Mouse (Mus musculus) embryonic facial prominence, embryonic 15.5 days (tissue): ENCODE data around the gene Cdhr2. TPM values are rescaled to one million over a fixed set of nuclear protein-coding genes. Genes with fewer than 3 reads are reported as not detected.

ENCODE experiments used
- ATAC-seq: fragments of 200-750 bp; cut with Nextera tagmentation; 2 replicates; pipeline ENCODE4 v1.8.0; 2017; ENCODE audit warnings: low read depth, moderate TSS enrichment; ENCODE audit not compliant: insufficient number of reproducible peaks, low FRiP score, low TSS enrichment
- H3K27ac ChIP-seq: fragments of 300-500 bp; sonication (generic); replicated peaks from 2 replicates; pipeline ENCODE4 v1.5.1; 2015; ENCODE audit warnings: mild to moderate bottlenecking, inconsistent platforms
- H3K27me3 ChIP-seq: fragments of 300-500 bp; sonication (generic); 2 replicates; pipeline ENCODE4 v1.6.1; 2015; ENCODE audit warnings: inconsistent platforms
- H3K36me3 ChIP-seq: fragments of 300-500 bp; sonication (generic); 2 replicates; pipeline ENCODE4 v1.6.1; 2015; ENCODE audit warnings: mild to moderate bottlenecking, inconsistent platforms
- H3K4me1 ChIP-seq: fragments of 300-500 bp; sonication (generic); 2 replicates; pipeline ENCODE4 v1.6.1; 2015; ENCODE audit warnings: inconsistent platforms
- H3K4me2 ChIP-seq: fragments of 300-500 bp; sonication (generic); replicated peaks from 2 replicates; pipeline ENCODE4 v1.6.1; 2015; ENCODE audit warnings: mild to moderate bottlenecking, inconsistent platforms
- H3K4me3 ChIP-seq: fragments of 300-500 bp; sonication (generic); replicated peaks from 2 replicates; pipeline ENCODE4 v1.5.1; 2015; ENCODE audit warnings: mild to moderate bottlenecking, inconsistent platforms
- H3K9ac ChIP-seq: fragments of 300-500 bp; sonication (generic); 2 replicates; pipeline ENCODE4 v1.6.1; 2015; ENCODE audit warnings: inconsistent platforms
- H3K9me3 ChIP-seq: fragments of 300-500 bp; sonication (generic); replicated peaks from 2 replicates; pipeline ENCODE4 v1.6.1; 2016; ENCODE audit warnings: inconsistent platforms
- WGBS: fragments of 180-500 bp; shearing (Covaris S2); methylation state at CpG from one replicate; pipeline ENCODE4 v1.1.7; 2015; 5-methylcytosine and 5-hydroxymethylcytosine counted together
- polyA plus RNA-seq: library from polyadenylated mRNA; unstranded; fragments of >200 nt; fragmentation: Nextera tagmentation; extraction: Ambion mirVana; gene quantifications from 2 replicates; pipeline ENCODE4 v1.2.1, GENCODE M21; 2015

Gene Cdhr2
- polyA plus RNA-seq, 1 experiment from 2014 or later: not detected

DNA sequence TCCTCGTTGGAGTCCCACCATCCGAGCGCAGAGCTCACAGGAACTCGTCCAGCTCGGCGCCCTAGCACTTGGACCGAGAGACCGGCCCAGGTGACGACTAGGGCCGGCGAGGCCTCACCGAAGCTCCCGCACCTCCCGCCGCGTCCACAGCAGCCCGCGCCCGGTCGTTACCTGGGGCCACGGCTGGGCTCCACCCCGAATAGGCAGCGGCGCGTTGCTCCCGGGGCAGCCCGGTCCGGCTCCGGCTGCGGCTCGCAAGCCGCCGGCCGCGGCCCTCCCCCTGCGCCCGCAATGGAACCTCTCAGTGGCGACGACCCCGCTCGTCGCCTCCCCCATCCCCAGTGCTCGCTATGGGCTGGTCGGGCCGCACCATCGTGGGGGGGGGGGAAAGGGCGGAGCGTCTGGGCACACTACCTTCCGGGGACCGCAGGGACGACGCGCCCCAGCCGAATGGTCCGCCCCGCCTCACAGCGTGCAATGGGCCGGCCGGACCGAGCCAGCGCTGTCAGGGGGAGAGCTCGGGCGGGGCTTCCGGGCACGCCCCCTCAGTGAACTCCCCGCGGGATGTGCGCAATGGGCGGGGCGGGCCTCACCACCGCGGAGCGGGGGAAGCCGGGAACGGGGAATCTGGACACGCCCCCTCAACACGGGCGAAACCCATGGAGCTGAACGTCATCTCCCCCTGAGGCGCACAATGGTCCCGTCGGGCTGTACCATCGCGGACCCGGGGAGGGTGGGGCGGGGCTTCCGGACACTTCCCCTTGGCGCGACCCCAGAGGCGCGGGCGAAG, 7.5 kb upstream of the Cdhr2 start, which contains the start of gene Rnf44:
Rnf44 (minus strand) TSS at position 350 of the 790 bp plus-strand sequence.
- peak within 1 kb of the TSS; percentile 98 for H3K4me3 ChIP-seq
- H3K4me2 ChIP-seq: peak within 1 kb of the TSS; percentile 83
- H3K27ac ChIP-seq: peak within 1 kb of the TSS; percentile 95
- no peaks in the 10 kb centered on the region for H3K36me3 ChIP-seq
- H3K9ac ChIP-seq: peak within 1 kb of the TSS; percentile 94
- no peaks in the 10 kb centered on the region for H3K9me3 ChIP-seq
- peak; percentile 99 for ATAC-seq
- H3K4me1 ChIP-seq: peaks cover 25% of the 10 kb centered on the region
- under 1% methylated on average over 85 of the region's 92 CpGs for WGBS
- H3K27me3 ChIP-seq: no peaks in the 10 kb centered on the region

DNA sequence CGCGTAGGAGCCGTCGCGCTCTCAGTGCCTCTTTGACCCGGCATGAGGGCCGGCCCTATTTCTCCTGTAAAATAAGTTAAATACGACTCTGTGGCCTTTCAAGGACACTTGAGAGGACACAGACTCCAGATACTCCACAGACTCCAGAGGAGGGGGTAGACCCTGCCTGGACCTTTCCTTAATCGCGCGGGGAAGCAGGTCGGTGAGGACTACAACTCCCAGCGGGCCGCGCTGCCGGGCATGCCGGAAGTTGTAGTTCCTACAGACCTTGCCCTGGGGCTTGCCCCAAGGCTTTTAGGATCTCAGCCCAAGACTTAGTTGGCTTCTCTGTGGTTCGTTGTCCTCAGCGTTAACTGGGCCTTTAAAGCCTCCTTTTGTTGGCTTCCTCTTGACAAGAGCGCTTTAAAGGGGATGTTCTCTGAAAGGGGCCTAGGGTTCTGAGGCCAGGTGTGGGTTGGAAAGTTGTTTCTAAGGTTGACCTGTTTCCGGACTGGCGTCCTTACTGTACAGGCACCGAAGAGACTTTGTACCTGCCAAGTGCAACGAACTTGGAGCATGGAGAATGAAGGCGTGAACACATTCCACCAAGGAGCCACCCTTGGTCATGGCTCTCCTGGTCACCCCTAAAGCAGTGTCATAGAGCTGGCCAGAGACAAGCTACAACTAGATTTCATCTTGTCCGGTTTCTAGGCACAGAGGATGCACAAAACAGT, 6.8 kb upstream of the Cdhr2 start:
- peak overlapping the region; percentile 83 for H3K4me2 ChIP-seq
- no peaks in the 10 kb centered on the region for H3K36me3 ChIP-seq
- 17% methylated on average over 26 of the region's 26 CpGs for WGBS
- no peaks in the 10 kb centered on the region for H3K9me3 ChIP-seq
- peaks cover 25% of the 10 kb centered on the region for H3K4me1 ChIP-seq
- peak overlapping the region; percentile 95 for H3K27ac ChIP-seq
- peak overlapping the region; percentile 61 for H3K9ac ChIP-seq
- peak overlapping the region; percentile 98 for H3K4me3 ChIP-seq
- no peaks in the 10 kb centered on the region for H3K27me3 ChIP-seq
- ATAC-seq: peak; percentile 70

DNA sequence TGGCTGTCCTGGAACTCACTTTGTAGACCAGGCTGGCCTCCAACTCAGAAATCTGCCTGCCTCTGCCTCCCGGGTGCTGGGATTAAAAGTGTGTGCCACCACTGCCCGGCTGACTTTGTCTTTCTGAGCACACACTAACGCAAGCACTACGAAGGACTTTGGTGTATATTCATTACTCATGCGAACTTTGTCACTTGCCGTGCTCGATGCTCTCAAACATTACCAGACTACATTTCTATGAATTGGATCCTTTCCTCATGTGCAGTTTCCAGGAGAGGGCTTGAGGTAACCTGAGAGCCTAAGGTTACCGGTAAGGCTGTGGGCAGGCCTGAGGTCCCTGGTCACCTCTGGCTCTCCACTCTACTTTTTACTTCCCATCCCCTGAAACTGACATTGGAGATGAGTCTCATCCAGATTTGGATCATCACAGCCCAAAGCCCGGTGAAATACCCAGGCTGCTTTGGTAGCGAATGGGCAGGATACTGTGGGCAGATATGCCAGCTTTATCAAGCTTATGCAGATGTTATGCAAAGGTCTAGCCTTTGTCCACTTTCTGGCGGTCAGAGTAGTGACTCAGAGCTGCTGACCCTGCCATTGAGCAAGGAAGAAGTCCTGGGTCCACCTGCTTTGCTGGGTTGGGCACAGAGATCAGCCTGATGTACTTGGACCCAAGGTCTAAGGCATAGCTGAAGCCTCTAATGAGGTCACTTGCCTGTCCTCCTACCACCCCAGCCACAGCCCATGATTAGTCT, 5.6 kb upstream of the Cdhr2 start:
- 87% methylated on average over 11 of the region's 11 CpGs for WGBS
- H3K36me3 ChIP-seq: no peaks in the 10 kb centered on the region
- peaks cover 23% of the 10 kb centered on the region for H3K4me1 ChIP-seq
- H3K9me3 ChIP-seq: no peaks in the 10 kb centered on the region
- H3K4me3 ChIP-seq: no peak overlapping the region
- no peak overlapping the region for H3K4me2 ChIP-seq
- no peaks in the 10 kb centered on the region for H3K27me3 ChIP-seq
- H3K9ac ChIP-seq: no peak overlapping the region
- no peak for ATAC-seq
- no peak overlapping the region for H3K27ac ChIP-seq

DNA sequence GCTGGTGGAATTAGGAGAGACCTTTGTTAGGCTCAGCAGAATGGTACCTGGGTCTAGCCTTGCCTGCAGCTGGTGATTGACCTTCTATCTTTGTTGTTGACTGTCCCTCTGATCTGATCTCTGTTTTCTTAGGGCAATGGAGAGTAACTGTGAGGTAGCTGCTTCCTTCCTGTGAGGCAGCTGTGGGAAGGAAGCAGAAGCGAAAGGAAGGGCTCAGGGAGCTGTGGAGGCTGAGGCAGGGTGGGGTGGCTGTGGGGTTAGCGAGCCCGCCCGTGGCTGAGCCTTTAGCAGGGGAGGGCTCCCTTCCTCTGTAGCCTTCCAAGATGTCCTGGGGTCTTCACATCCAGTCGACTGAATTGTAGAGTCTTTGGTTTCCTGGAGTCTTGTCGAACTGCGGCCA, 1.2 kb downstream of the Cdhr2 start:
- H3K4me3 ChIP-seq: no peak overlapping the region
- no peak for ATAC-seq
- no peak overlapping the region for H3K4me2 ChIP-seq
- H3K4me1 ChIP-seq: no peaks in the 10 kb centered on the region
- peaks cover 3% of the 10 kb centered on the region; the same call in 1 of the 2 replicates for H3K27me3 ChIP-seq
- no peaks in the 10 kb centered on the region for H3K36me3 ChIP-seq
- H3K9me3 ChIP-seq: no peaks in the 10 kb centered on the region
- H3K9ac ChIP-seq: no peak overlapping the region
- WGBS: 75% methylated on average over 7 of the region's 7 CpGs
- H3K27ac ChIP-seq: no peak overlapping the region

DNA sequence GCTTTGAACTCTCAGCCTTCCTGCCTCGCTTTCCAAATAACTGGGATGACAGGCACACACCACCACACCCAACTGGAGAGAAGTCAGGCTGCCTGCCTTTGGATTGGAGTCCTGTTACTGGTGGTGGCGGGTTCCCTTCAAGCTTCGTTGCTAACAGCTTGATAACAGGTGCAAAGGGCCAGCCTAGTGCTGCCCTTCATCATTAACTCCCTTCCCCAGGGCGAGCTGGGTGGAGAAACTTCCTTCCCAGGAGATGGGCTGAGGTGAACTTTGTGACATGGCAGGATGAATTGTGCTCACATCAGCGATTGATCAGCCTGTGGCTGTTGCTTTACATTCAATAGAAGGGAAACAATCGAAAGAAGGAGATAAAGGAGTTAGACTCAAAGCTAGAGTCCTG, 3.6 kb downstream of the Cdhr2 start:
- no peak overlapping the region for H3K9ac ChIP-seq
- H3K4me3 ChIP-seq: no peak overlapping the region
- H3K27me3 ChIP-seq: peaks cover 3% of the 10 kb centered on the region; the same call in 1 of the 2 replicates
- H3K9me3 ChIP-seq: no peaks in the 10 kb centered on the region
- no peaks in the 10 kb centered on the region for H3K4me1 ChIP-seq
- H3K27ac ChIP-seq: no peak overlapping the region
- whole genome bisulfite sequencing: 46% methylated on average over 6 of the region's 6 CpGs
- ATAC-seq: no peak
- no peaks in the 10 kb centered on the region for H3K36me3 ChIP-seq
- no peak overlapping the region for H3K4me2 ChIP-seq

DNA sequence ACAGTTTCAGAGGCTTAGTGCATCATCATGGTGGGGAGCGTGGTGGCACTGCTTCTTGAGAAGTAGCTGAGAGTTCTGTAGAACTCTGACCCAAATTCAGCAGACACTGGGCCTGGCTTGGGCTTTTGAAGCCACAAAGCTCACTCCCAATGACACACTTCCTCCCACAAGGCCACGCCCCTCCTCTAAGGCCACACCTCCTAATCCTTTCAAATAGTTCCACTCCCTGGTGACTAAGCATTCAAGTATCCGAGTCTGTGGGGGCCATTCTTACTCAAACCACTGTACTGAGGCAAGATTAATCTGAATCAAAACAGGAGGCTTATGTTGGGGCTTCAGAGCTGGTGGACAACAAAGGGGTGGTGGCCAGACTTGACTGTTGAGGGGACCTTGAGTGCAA, 9.6 kb downstream of the Cdhr2 start:
- H3K27me3 ChIP-seq: peaks cover 3% of the 10 kb centered on the region; the same call in 1 of the 2 replicates
- no peak overlapping the region for H3K4me3 ChIP-seq
- no peak overlapping the region for H3K4me2 ChIP-seq
- H3K9me3 ChIP-seq: no peaks in the 10 kb centered on the region
- WGBS: 77% methylated on average over 3 of the region's 3 CpGs
- H3K36me3 ChIP-seq: no peaks in the 10 kb centered on the region
- no peaks in the 10 kb centered on the region for H3K4me1 ChIP-seq
- no peak overlapping the region for H3K9ac ChIP-seq
- ATAC-seq: no peak
- no peak overlapping the region for H3K27ac ChIP-seq

DNA sequence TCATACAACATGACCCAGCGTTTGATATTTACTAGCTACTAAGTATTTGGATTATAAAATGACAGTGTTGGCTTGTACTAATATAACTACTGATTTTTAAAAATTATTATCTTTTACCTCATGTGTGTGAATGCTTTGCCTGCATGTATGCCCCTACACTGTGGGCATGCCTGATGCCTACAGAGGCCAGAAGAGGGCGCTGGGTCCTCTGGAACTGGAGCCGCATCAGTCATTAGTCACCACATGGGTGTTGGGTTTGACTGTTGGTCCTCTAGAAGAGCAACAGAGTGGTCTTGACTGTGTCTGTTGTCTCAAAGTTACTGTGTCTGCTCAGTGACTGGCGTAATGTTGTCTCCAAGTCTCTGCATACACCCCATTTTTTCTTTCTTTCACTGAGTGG, 13.1 kb downstream of the Cdhr2 start:
- 44% methylated on average over 4 of the region's 4 CpGs for WGBS
- no peaks in the 10 kb centered on the region for H3K27me3 ChIP-seq
- no peaks in the 10 kb centered on the region for H3K9me3 ChIP-seq
- H3K9ac ChIP-seq: no peak overlapping the region
- H3K4me2 ChIP-seq: no peak overlapping the region
- no peak for ATAC-seq
- H3K4me1 ChIP-seq: 0 out of 2 replicates have a peak, but pooled peaks cover 2% of the 10 kb centered on the region
- no peaks in the 10 kb centered on the region for H3K36me3 ChIP-seq
- no peak overlapping the region for H3K27ac ChIP-seq
- H3K4me3 ChIP-seq: no peak overlapping the region

DNA sequence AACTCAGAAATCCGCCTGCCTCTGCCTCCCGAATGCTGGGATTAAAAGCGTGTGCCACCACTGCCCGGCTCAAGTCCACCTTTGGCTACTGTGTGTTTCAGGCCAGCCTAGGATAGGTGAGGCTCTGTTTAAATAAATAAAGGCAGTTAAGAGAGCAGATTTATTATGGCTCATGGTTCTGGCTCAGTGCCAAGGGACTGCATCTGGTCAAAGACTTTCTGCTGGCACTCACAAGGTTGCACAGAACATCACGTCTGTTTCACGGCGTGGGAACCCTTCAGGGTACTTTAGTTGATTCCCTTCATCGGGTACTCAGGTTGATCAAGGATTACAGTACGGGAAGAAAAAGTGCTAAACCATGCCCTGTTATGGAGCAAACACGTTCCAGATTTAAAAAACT, 13.7 kb downstream of the Cdhr2 start:
- Histone ChIP-seq H3K4me1 (0 out of 2 replicates have a peak, but pooled peaks cover 2% of the 10 kb centered on the region), H3K36me3 (no peaks in the 10 kb centered on the region), H3K4me2 (no peak overlapping the region), H3K9ac (no peak overlapping the region), H3K4me3 (no peak overlapping the region), H3K27me3 (no peaks in the 10 kb centered on the region), H3K9me3 (no peaks in the 10 kb centered on the region), H3K27ac (no peak overlapping the region)
- no peak for ATAC-seq
- WGBS: 51% methylated on average over 10 of the region's 10 CpGs

DNA sequence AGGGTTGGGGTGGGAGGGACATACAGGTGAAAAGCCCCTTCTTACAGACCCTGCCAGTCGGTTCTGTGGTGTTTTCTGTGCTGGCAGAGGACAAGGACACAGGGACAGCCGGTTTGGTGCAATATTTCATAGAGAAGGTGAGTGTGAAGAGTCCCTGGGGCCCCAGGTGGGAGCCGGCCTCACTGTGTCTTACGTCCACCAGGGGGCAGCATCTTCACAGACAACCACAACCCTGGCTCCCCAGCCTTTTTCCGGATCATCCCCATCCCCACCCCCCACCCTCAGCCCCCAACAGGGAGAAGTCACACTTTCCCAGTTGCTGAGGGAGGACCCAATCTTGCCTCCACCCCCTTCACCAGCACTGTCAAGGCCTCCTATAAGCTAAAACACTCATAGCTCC, 15.7 kb downstream of the Cdhr2 start:
- WGBS: 2% methylated on average over 5 of the region's 5 CpGs
- ATAC-seq: no peak

DNA sequence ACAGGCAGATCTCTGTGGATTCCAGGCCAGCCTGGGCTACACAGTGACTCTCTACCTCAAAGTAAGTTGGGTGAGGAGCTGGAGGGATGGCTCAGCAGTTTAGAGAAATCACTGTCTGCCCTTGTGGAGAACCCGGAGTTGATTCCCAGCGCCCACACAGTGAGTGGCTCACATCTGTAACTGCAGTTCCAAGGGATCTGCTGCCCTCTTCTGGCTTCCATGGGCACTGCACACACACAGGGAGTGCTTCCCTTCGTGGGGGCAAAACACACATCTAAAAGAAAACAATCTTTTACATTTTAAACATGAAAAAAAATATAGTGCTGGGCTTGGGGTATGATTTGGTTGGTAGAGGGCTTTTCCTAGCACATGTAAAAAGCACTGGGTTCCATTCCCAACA, 21.9 kb downstream of the Cdhr2 start:
- Histone ChIP-seq H3K4me3 (no peak overlapping the region), H3K36me3 (no peaks in the 10 kb centered on the region), H3K27me3 (no peaks in the 10 kb centered on the region), H3K9me3 (no peaks in the 10 kb centered on the region), H3K9ac (no peak overlapping the region), H3K4me1 (no peaks in the 10 kb centered on the region), H3K4me2 (no peak overlapping the region), H3K27ac (no peak overlapping the region)
- 89% methylated on average over 3 of the region's 3 CpGs for WGBS
- ATAC-seq: no peak

More for the DNA sequence above, 15.7 kb downstream of the Cdhr2 start:
- H3K4me1 ChIP-seq: 0 out of 2 replicates have a peak, but pooled peaks cover 2% of the 10 kb centered on the region
- no peak overlapping the region for H3K4me2 ChIP-seq
- H3K9me3 ChIP-seq: no peaks in the 10 kb centered on the region
- no peak overlapping the region for H3K9ac ChIP-seq
- no peaks in the 10 kb centered on the region for H3K27me3 ChIP-seq
- H3K36me3 ChIP-seq: no peaks in the 10 kb centered on the region
- H3K4me3 ChIP-seq: no peak overlapping the region
- no peak overlapping the region for H3K27ac ChIP-seq

DNA sequence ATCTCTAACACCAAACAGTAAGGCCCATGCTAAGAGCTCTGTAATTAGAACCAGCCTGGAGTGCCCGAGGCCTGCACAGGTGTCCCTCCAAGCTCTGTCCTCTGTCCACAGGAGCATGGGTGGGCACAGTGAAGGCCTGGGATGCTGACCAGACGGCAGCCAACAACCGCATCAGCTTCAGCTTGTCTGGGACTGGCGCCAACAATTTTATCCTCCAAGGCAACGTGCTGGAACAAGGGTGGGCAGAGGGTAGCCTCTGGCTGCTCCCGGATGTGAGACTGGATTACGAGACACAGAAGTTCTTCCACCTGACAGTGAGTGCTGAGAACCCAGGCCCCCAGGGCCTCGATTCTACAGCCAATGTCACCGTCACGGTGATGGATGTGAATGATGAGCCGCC, 24.9 kb downstream of the Cdhr2 start:
- no peaks in the 10 kb centered on the region for H3K9me3 ChIP-seq
- no peaks in the 10 kb centered on the region for H3K36me3 ChIP-seq
- H3K27me3 ChIP-seq: no peaks in the 10 kb centered on the region
- no peak overlapping the region for H3K4me2 ChIP-seq
- no peak overlapping the region for H3K27ac ChIP-seq
- H3K4me3 ChIP-seq: no peak overlapping the region
- H3K9ac ChIP-seq: no peak overlapping the region
- ATAC-seq: no peak
- H3K4me1 ChIP-seq: no peaks in the 10 kb centered on the region
- whole genome bisulfite sequencing: 56% methylated on average over 11 of the region's 11 CpGs
